8 mouse cellular contexts compared by ENCODE assay signal in the genomic region with DNA sequence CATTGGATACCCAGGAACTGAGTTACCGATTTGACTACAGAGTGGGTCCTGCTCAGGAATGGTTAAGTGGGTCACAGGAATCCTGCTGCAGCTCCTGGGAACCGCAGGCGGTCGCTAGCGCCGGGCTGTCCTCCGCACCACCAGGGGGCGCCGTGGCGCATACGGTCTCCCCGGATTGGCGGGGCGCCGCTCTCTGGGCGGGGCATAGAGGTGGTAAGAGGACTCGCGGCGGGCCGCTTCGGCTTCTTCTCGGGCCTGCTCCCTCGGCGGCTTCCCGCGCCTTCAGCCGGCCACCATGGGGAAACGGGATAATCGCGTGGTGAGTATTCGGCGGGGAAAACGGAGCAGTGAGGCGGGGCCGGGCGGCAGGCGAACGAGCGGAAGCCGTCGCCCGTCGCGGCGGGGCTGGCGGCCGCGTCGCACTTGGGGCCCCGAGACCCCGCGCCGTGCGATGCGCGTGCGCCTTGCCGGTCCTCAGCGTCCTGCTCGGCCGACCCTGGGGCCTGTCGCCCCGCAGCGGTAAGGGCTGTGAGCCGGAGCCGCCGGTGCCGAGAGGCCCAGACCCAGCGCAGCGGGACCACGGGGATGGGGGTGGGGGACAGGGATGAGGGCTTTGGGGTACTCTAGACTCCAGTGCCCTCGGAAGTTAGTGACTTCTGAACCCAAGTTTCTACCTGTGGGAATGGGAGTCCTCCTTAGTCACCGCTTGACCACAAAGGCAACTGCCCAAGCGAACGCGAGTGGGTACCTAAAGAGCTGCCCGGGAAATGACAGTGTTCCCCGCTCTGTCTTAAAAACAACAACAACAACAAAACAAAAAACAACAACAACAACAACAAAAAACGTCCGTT. TPM values are rescaled to one million over a fixed set of nuclear protein-coding genes. Genes with fewer than 3 reads are reported as not detected.
DNase-seq lines count a peak whose midpoint lies in the region; ATAC-seq lines count a peak whose summit lies in the region.

A gene (plus strand): TSS at position 205 of the 851 bp plus-strand sequence.

- peak within 1 kb of the TSS; percentile 85 for H3K9ac ChIP-seq in intestine, embryonic 14.5 days (ENCODE audit: low read length)

- DNase-seq in adipocyte (ENCODE audit: low spot score): peak; percentile 92
- DNase-seq in embryo, embryonic 10 days (ENCODE audit: low spot score): peak; percentile 94
- peak; percentile 96 for DNase-seq in gastrocnemius, postnatal 14 days
- DNase-seq in intestine, embryonic 14.5 days (ENCODE audit: low spot score): peak; percentile 99
- peak; percentile 96 to 98 for DNase-seq in left cerebral cortex, postnatal 14 days (ENCODE audit: low spot score in 2 of 2)
- peak; percentile 96 for DNase-seq in mesoderm, embryonic 11.5 days (ENCODE audit: low read depth, low spot score)
- peak; percentile 91 for DNase-seq in right cerebral cortex, postnatal 36 days (ENCODE audit: low spot score in 2 of 2)
- DNase-seq in yolk sac, embryonic 10.5 days (ENCODE audit: low spot score): peak; percentile 92

- intact Hi-C loops in gastrocnemius, postnatal 14 days (cut with DNase I; ENCODE audit: low total_unique reads): no loop called here
- intact Hi-C loops in left cerebral cortex, postnatal 14 days (cut with DNase I): no loop called here

- peak within 1 kb of the TSS; percentile 55 for H3K4me2 ChIP-seq in intestine, embryonic 14.5 days (ENCODE audit: low read length)

- H3K27ac ChIP-seq in intestine, embryonic 14.5 days (ENCODE audit: low read depth): peak within 1 kb of the TSS; percentile 78

- WGBS in intestine, embryonic 14.5 days: under 1% methylated on average over 80 of the region's 80 CpGs

- H3K9me3 ChIP-seq in intestine, embryonic 14.5 days (ENCODE audit: control insufficient read depth, low read length): no peaks in the 10 kb centered on the region

- ATAC-seq in intestine, embryonic 14.5 days (replicated peaks; ENCODE audit: low FRiP score, low TSS enrichment, low read depth): peak; percentile 96

- peak within 1 kb of the TSS; percentile 62 for H3K4me3 ChIP-seq in intestine, embryonic 14.5 days (ENCODE audit: low read depth, low read length)

- H3K4me1 ChIP-seq in intestine, embryonic 14.5 days (replicated peaks; ENCODE audit: control insufficient read depth, insufficient read depth, low read length): peaks cover 10% of the 10 kb centered on the region

- H3K27me3 ChIP-seq in intestine, embryonic 14.5 days (replicated peaks; ENCODE audit: control insufficient read depth, insufficient read depth, low read length): no peaks in the 10 kb centered on the region

- H3K36me3 ChIP-seq in intestine, embryonic 14.5 days (ENCODE audit: control insufficient read depth, insufficient read depth, low read length): no peaks in the 10 kb centered on the region

RNA-seq across cellular contexts. Expression of the gene that starts here (rescaled TPM):
- total RNA-seq in gastrocnemius, postnatal 14 days (2021): 10 to 100 TPM; 12.6 to 14.2 TPM
- polyA plus RNA-seq in intestine, embryonic 14.5 days (2014; fragmentation: Nextera tagmentation; extraction: Ambion mirVana): 31.2 and 36.7 TPM in 2 replicates
- 10 to 100 TPM; 37.8 to 41.9 TPM for total RNA-seq in left cerebral cortex, postnatal 14 days (2021)

Comparison
In these comparisons a context has a peak if more than half of its experiments do, and no peak if none do; other contexts are left out.
1. Peak in every context shown above with its lines: DNase-seq, ATAC-seq, H3K4me3 ChIP-seq and H3K27ac ChIP-seq.